Mouse (Mus musculus) intestine, embryonic 15.5 days (tissue): ENCODE measurements at regions not wholly inside any gene's neighbourhood (a gene's known extent, or its start where the extent isn't known, plus 50 kb on each side); places are given as distances from the start of the nearest gene placed in this dataset.
A peak's percentile ranks its signal among the peaks of the same experiment; 100 is the strongest.

Source experiments
- ATAC-seq: fragments of 200-750 bp; cut with Nextera tagmentation; 2 replicates; pipeline ENCODE4 v1.8.0; 2017; ENCODE audit warnings: moderate TSS enrichment, moderate library complexity
- H3K27ac ChIP-seq: fragments of 300-500 bp; sonication (generic); 2 replicates; pipeline ENCODE4 v1.5.1; 2015; ENCODE audit warnings: mild to moderate bottlenecking, inconsistent platforms
- H3K27me3 ChIP-seq: fragments of 300-500 bp; sonication (generic); replicated peaks from 2 replicates; pipeline ENCODE4 v1.6.1; 2015; ENCODE audit warnings: inconsistent platforms
- H3K36me3 ChIP-seq: fragments of 300-500 bp; sonication (generic); 2 replicates; pipeline ENCODE4 v1.6.1; 2015; ENCODE audit warnings: inconsistent platforms
- H3K4me1 ChIP-seq: fragments of 300-500 bp; sonication (generic); replicated peaks from 2 replicates; pipeline ENCODE4 v1.6.1; 2015; ENCODE audit warnings: inconsistent platforms
- H3K4me2 ChIP-seq: fragments of 300-500 bp; sonication (generic); replicated peaks from 2 replicates; pipeline ENCODE4 v1.6.1; 2015; ENCODE audit warnings: mild to moderate bottlenecking, inconsistent platforms
- H3K4me3 ChIP-seq: fragments of 300-500 bp; sonication (generic); replicated peaks from 2 replicates; pipeline ENCODE4 v1.5.1; 2015; ENCODE audit warnings: inconsistent platforms
- H3K9ac ChIP-seq: fragments of 300-500 bp; sonication (generic); 2 replicates; pipeline ENCODE4 v1.6.1; 2015; ENCODE audit warnings: inconsistent platforms
- H3K9me3 ChIP-seq: fragments of 300-500 bp; sonication (generic); 2 replicates; pipeline ENCODE4 v1.6.1; 2016; ENCODE audit warnings: inconsistent platforms
- WGBS: fragments of 180-500 bp; shearing (Covaris S2); methylation state at CpG from one replicate; pipeline ENCODE4 v1.1.7; 2015; 5-methylcytosine and 5-hydroxymethylcytosine counted together

GRCm38 (mm10) chr10:98558560-98558959 is 355.6 kb upstream of the Atp2b1 start:
- no peak overlapping the region for H3K4me2 ChIP-seq
- H3K9me3 ChIP-seq: no peaks in the 10 kb centered on the region
- WGBS: 90% methylated on average over 2 of the region's 2 CpGs
- H3K4me1 ChIP-seq: no peaks in the 10 kb centered on the region
- H3K27me3 ChIP-seq: no peaks in the 10 kb centered on the region
- no peak for ATAC-seq
- no peak overlapping the region for H3K9ac ChIP-seq
- H3K36me3 ChIP-seq: no peaks in the 10 kb centered on the region
- H3K27ac ChIP-seq: no peak overlapping the region
- no peak overlapping the region for H3K4me3 ChIP-seq

- H3K27ac ChIP-seq: no peak overlapping the region
- no peak for ATAC-seq
- no peak overlapping the region for H3K9ac ChIP-seq
- H3K4me1 ChIP-seq: no peaks in the 10 kb centered on the region
- 91% methylated on average over 2 of the region's 2 CpGs for WGBS
- no peaks in the 10 kb centered on the region for H3K36me3 ChIP-seq
- H3K4me3 ChIP-seq: no peak overlapping the region
- no peaks in the 10 kb centered on the region for H3K9me3 ChIP-seq
- no peak overlapping the region for H3K4me2 ChIP-seq
- H3K27me3 ChIP-seq: no peaks in the 10 kb centered on the region
These were observed 351.8 kb upstream of the Atp2b1 start for GRCm38 (mm10) chr10:98562297-98562912.

- H3K27ac ChIP-seq: no peak overlapping the region
- no peaks in the 10 kb centered on the region for H3K4me1 ChIP-seq
- no peaks in the 10 kb centered on the region for H3K36me3 ChIP-seq
- no peak for ATAC-seq
- H3K9me3 ChIP-seq: no peaks in the 10 kb centered on the region
- 49% methylated on average over 16 of the region's 16 CpGs for WGBS
- H3K9ac ChIP-seq: no peak overlapping the region
- H3K4me3 ChIP-seq: no peak overlapping the region
- no peaks in the 10 kb centered on the region for H3K27me3 ChIP-seq
- peak overlapping the region; percentile 30; the same call in 1 of the 2 replicates for H3K4me2 ChIP-seq
These were observed 341.2 kb upstream of the Atp2b1 start for GRCm38 (mm10) chr10:98572782-98573536.

- Histone ChIP-seq H3K9me3 (no peaks in the 10 kb centered on the region), H3K4me2 (no peak overlapping the region), H3K36me3 (no peaks in the 10 kb centered on the region), H3K27ac (no peak overlapping the region), H3K4me3 (no peak overlapping the region), H3K4me1 (no peaks in the 10 kb centered on the region), H3K27me3 (no peaks in the 10 kb centered on the region), H3K9ac (no peak overlapping the region)
- 86% methylated on average over 6 of the region's 6 CpGs for WGBS
- no peak for ATAC-seq
These were observed 337.2 kb upstream of the Atp2b1 start for GRCm38 (mm10) chr10:98577040-98577439.

- Histone ChIP-seq H3K4me3 (no peak overlapping the region), H3K4me1 (no peaks in the 10 kb centered on the region), H3K9me3 (no peaks in the 10 kb centered on the region), H3K9ac (no peak overlapping the region), H3K27me3 (no peaks in the 10 kb centered on the region), H3K27ac (no peak overlapping the region), H3K36me3 (no peaks in the 10 kb centered on the region), H3K4me2 (no peak overlapping the region)
- no peak for ATAC-seq
- 85% methylated on average over 1 of the region's 1 CpGs for WGBS
These were observed 329.4 kb upstream of the Atp2b1 start for GRCm38 (mm10) chr10:98584776-98585175.

GRCm38 (mm10) chr10:98589726-98590125 is 324.5 kb upstream of the Atp2b1 start:
- Histone ChIP-seq H3K36me3 (no peaks in the 10 kb centered on the region), H3K27ac (no peak overlapping the region), H3K4me3 (no peak overlapping the region), H3K4me2 (no peak overlapping the region), H3K27me3 (no peaks in the 10 kb centered on the region), H3K4me1 (no peaks in the 10 kb centered on the region), H3K9me3 (no peaks in the 10 kb centered on the region), H3K9ac (no peak overlapping the region)
- 88% methylated on average over 14 of the region's 14 CpGs for WGBS
- ATAC-seq: no peak

GRCm38 (mm10) chr10:98592154-98592553 is 322.1 kb upstream of the Atp2b1 start:
- Histone ChIP-seq H3K4me3 (no peak overlapping the region), H3K9me3 (no peaks in the 10 kb centered on the region), H3K4me2 (no peak overlapping the region), H3K27ac (no peak overlapping the region), H3K4me1 (no peaks in the 10 kb centered on the region), H3K27me3 (no peaks in the 10 kb centered on the region), H3K9ac (no peak overlapping the region), H3K36me3 (no peaks in the 10 kb centered on the region)
- 82% methylated on average over 6 of the region's 6 CpGs for WGBS
- ATAC-seq: no peak

GRCm38 (mm10) chr10:98593910-98594309 is 320.3 kb upstream of the Atp2b1 start:
- Histone ChIP-seq H3K9me3 (no peaks in the 10 kb centered on the region), H3K4me3 (no peak overlapping the region), H3K27me3 (no peaks in the 10 kb centered on the region), H3K27ac (no peak overlapping the region), H3K4me2 (no peak overlapping the region), H3K9ac (no peak overlapping the region), H3K4me1 (no peaks in the 10 kb centered on the region), H3K36me3 (no peaks in the 10 kb centered on the region)
- ATAC-seq: peak; percentile 94
- 59% methylated on average over 5 of the region's 5 CpGs for WGBS

- WGBS: 84% methylated on average over 18 of the region's 18 CpGs
- Histone ChIP-seq H3K27ac (no peak overlapping the region), H3K9me3 (no peaks in the 10 kb centered on the region), H3K27me3 (no peaks in the 10 kb centered on the region), H3K4me1 (no peaks in the 10 kb centered on the region), H3K36me3 (no peaks in the 10 kb centered on the region), H3K9ac (no peak overlapping the region), H3K4me3 (no peak overlapping the region), H3K4me2 (no peak overlapping the region)
- no peak for ATAC-seq
These were observed 305.8 kb upstream of the Atp2b1 start for GRCm38 (mm10) chr10:98608221-98608941.

GRCm38 (mm10) chr10:98610708-98611107 is 303.5 kb upstream of the Atp2b1 start:
- no peaks in the 10 kb centered on the region for H3K9me3 ChIP-seq
- H3K9ac ChIP-seq: no peak overlapping the region
- no peak overlapping the region for H3K4me3 ChIP-seq
- H3K27me3 ChIP-seq: no peaks in the 10 kb centered on the region
- no peak overlapping the region for H3K27ac ChIP-seq
- WGBS: 72% methylated on average over 6 of the region's 6 CpGs
- ATAC-seq: no peak
- H3K36me3 ChIP-seq: no peaks in the 10 kb centered on the region
- H3K4me2 ChIP-seq: no peak overlapping the region
- H3K4me1 ChIP-seq: no peaks in the 10 kb centered on the region

GRCm38 (mm10) chr10:98611707-98612360 is 302.4 kb upstream of the Atp2b1 start:
- Histone ChIP-seq H3K4me3 (no peak overlapping the region), H3K9ac (no peak overlapping the region), H3K36me3 (no peaks in the 10 kb centered on the region), H3K4me1 (no peaks in the 10 kb centered on the region), H3K4me2 (no peak overlapping the region), H3K27me3 (no peaks in the 10 kb centered on the region), H3K9me3 (no peaks in the 10 kb centered on the region), H3K27ac (no peak overlapping the region)
- no peak for ATAC-seq
- 80% methylated on average over 4 of the region's 4 CpGs for WGBS

- Histone ChIP-seq H3K4me2 (no peak overlapping the region), H3K9ac (no peak overlapping the region), H3K9me3 (no peaks in the 10 kb centered on the region), H3K4me1 (no peaks in the 10 kb centered on the region), H3K4me3 (no peak overlapping the region), H3K27me3 (no peaks in the 10 kb centered on the region), H3K27ac (no peak overlapping the region), H3K36me3 (no peaks in the 10 kb centered on the region)
- 90% methylated on average over 21 of the region's 21 CpGs for WGBS
- ATAC-seq: no peak
These were observed 295.3 kb upstream of the Atp2b1 start for GRCm38 (mm10) chr10:98618736-98619525.
